Mouse (Mus musculus): Measurements from ENCODE around the gene Fat3. TPM values are rescaled to one million over a fixed set of nuclear protein-coding genes. Genes with fewer than 3 reads are reported as not detected.

Fat3 gene
- polyA plus RNA-seq, 1 experiment from 2014 or later, result 0.93 TPM

GRCm38 (mm10) chr9:15976959-15977663 is 524.0 kb downstream of the Fat3 start:
- Histone ChIP-seq H3K27me3 (ENCODE audit: control insufficient read depth, insufficient read depth, low read length) (no peaks in the 10 kb centered on the region), H3K9ac (ENCODE audit: low read length) (no peak overlapping the region), H3K4me3 (ENCODE audit: low read depth, low read length) (no peak overlapping the region), H3K9me3 (ENCODE audit: control insufficient read depth, low read length) (no peaks in the 10 kb centered on the region), H3K4me1 (replicated peaks; ENCODE audit: control insufficient read depth, insufficient read depth) (no peaks in the 10 kb centered on the region), H3K27ac (replicated peaks) (no peak overlapping the region), H3K36me3 (ENCODE audit: control insufficient read depth, insufficient read depth, low read length) (no peaks in the 10 kb centered on the region), H3K4me2 (replicated peaks; ENCODE audit: low read depth) (0 out of 2 replicates have a peak overlapping the region, but pooled peaks have one; percentile 20)
- ATAC-seq (ENCODE audit: low FRiP score, low TSS enrichment) (no peak), DNase-seq (ENCODE audit: low spot score) (no peak)
- WGBS, result 29% methylated on average over 12 of the region's 12 CpGs
- TF ChIP-seq CTCF (IDR thresholded peaks at IDR 0.05; ENCODE audit: low read depth), result no peak
- no peak for TF ChIP-seq EP300 (optimal IDR thresholded peaks at IDR 0.05)

DNA sequence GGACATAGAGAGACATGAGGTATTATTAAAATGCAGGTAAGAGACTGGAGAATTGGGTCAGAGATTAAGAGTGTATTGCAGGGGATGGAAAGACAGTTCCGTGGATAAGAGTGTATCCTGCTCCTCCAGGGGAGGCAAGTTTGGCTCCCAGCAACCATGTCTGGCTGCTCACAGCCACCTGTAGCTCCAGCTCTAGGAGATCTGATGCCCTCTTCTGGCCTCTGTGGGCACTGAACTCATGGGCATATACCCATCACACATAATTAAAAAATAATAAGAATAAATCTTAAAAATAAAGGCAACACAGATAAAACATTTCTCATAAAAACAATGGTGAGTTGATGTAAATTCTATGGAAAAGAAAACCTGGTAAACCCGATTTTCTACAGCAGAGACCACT is 525.1 kb downstream of the Fat3 start:
- Histone ChIP-seq H3K9ac (ENCODE audit: low read length) (no peak overlapping the region), H3K36me3 (ENCODE audit: control insufficient read depth, insufficient read depth, low read length) (no peaks in the 10 kb centered on the region), H3K9me3 (ENCODE audit: control insufficient read depth, low read length) (no peaks in the 10 kb centered on the region), H3K27ac (replicated peaks) (no peak overlapping the region), H3K4me1 (replicated peaks; ENCODE audit: control insufficient read depth, insufficient read depth) (no peaks in the 10 kb centered on the region), H3K4me3 (ENCODE audit: low read depth, low read length) (no peak overlapping the region), H3K4me2 (replicated peaks; ENCODE audit: low read depth) (no peak overlapping the region), H3K27me3 (ENCODE audit: control insufficient read depth, insufficient read depth, low read length) (no peaks in the 10 kb centered on the region)
- TF ChIP-seq EP300 (optimal IDR thresholded peaks at IDR 0.05) (no peak), CTCF (IDR thresholded peaks at IDR 0.05; ENCODE audit: low read depth) (peak; percentile 12; the same call in 1 of the 2 replicates)
- ATAC-seq (ENCODE audit: low FRiP score, low TSS enrichment) (no peak), DNase-seq (ENCODE audit: low spot score) (no peak)
- WGBS, result 80% methylated on average over 2 of the region's 2 CpGs

DNA sequence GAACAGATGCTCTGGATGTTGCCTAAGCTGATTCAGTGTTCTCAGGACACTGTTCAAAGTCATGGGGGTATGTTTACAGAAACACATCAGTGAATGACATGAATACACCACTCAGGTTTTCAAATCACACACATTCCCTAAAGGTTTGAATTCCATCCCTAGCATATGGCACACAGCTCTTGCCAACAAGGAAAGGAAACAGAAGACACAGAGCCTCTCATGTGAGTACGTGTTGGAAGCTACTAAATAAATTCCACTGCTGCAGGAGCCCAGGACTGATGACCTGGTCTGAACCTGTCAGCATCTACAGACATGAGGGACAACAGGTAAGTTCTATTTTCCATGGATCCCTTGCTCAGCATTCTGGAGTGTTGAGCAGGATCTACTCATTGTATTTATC is 528.9 kb downstream of the Fat3 start:
- no peak overlapping the region for H3K27ac ChIP-seq (replicated peaks)
- H3K4me1 ChIP-seq (replicated peaks; ENCODE audit: control insufficient read depth, insufficient read depth), result no peaks in the 10 kb centered on the region
- no peak for TF ChIP-seq EP300 (optimal IDR thresholded peaks at IDR 0.05)
- TF ChIP-seq CTCF (IDR thresholded peaks at IDR 0.05; ENCODE audit: low read depth), result no peak
- no peaks in the 10 kb centered on the region for H3K36me3 ChIP-seq (ENCODE audit: control insufficient read depth, insufficient read depth, low read length)
- WGBS, result 46% methylated on average over 1 of the region's 1 CpGs
- DNase-seq (ENCODE audit: low spot score) (no peak), ATAC-seq (ENCODE audit: low FRiP score, low TSS enrichment) (no peak)
- no peaks in the 10 kb centered on the region for H3K9me3 ChIP-seq (ENCODE audit: control insufficient read depth, low read length)
- H3K27me3 ChIP-seq (ENCODE audit: control insufficient read depth, insufficient read depth, low read length), result no peaks in the 10 kb centered on the region
- H3K9ac ChIP-seq (ENCODE audit: low read length), result no peak overlapping the region
- no peak overlapping the region for H3K4me2 ChIP-seq (replicated peaks; ENCODE audit: low read depth)
- no peak overlapping the region for H3K4me3 ChIP-seq (ENCODE audit: low read depth, low read length)

DNA sequence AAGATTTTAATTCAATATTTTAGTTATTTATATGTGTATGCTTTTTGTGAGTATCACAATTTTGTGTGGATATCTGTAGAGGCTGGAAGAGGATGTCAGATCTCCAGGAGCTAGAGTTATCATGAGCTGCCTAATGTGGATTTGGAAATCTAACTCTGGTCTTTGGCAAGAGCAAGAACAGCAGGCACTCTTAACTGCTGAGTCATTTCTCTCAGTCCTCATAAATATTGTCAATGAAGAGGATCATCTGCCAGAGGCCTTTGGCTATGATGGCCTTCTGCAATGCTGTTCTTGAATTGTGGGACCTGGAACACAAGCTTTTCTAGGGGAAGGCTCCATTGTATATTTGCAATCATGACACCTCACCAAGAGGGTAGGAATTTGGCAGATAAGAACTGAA is 529.7 kb downstream of the Fat3 start:
- Histone ChIP-seq H3K4me3 (ENCODE audit: low read depth, low read length) (no peak overlapping the region), H3K36me3 (ENCODE audit: control insufficient read depth, insufficient read depth, low read length) (no peaks in the 10 kb centered on the region), H3K4me2 (replicated peaks; ENCODE audit: low read depth) (no peak overlapping the region), H3K27me3 (ENCODE audit: control insufficient read depth, insufficient read depth, low read length) (no peaks in the 10 kb centered on the region), H3K9me3 (ENCODE audit: control insufficient read depth, low read length) (no peaks in the 10 kb centered on the region), H3K27ac (replicated peaks) (no peak overlapping the region), H3K4me1 (replicated peaks; ENCODE audit: control insufficient read depth, insufficient read depth) (no peaks in the 10 kb centered on the region), H3K9ac (ENCODE audit: low read length) (no peak overlapping the region)
- no peak for ATAC-seq (ENCODE audit: low FRiP score, low TSS enrichment)
- DNase-seq (ENCODE audit: low spot score), result no peak
- no peak for TF ChIP-seq CTCF (IDR thresholded peaks at IDR 0.05; ENCODE audit: low read depth)
- TF ChIP-seq EP300 (optimal IDR thresholded peaks at IDR 0.05), result no peak

DNA sequence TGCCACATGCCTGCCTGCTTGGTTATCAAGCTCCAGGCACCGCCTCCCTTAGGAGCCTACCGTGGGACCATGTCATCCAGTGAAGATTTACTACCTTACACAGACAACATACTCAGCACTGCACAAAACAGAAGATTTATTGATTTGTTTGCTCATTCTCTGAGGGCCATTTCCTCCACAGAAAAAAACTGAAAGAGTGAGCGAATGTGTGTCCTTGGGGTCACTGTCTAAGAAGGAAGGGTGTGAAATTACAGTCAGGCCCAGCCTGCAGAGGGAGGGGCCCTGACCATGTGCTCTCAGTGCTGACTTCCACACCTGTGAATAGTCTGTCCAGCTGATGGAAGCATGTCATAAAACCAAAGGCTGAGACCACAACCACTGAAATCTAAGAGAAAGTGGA is 536.9 kb downstream of the Fat3 start:
- ATAC-seq (ENCODE audit: low FRiP score, low TSS enrichment), result no peak
- Histone ChIP-seq H3K36me3 (ENCODE audit: control insufficient read depth, insufficient read depth, low read length) (no peaks in the 10 kb centered on the region), H3K9ac (ENCODE audit: low read length) (no peak overlapping the region), H3K4me2 (replicated peaks; ENCODE audit: low read depth) (no peak overlapping the region), H3K27ac (replicated peaks) (no peak overlapping the region), H3K9me3 (ENCODE audit: control insufficient read depth, low read length) (no peaks in the 10 kb centered on the region), H3K4me1 (replicated peaks; ENCODE audit: control insufficient read depth, insufficient read depth) (no peaks in the 10 kb centered on the region), H3K27me3 (ENCODE audit: control insufficient read depth, insufficient read depth, low read length) (no peaks in the 10 kb centered on the region), H3K4me3 (ENCODE audit: low read depth, low read length) (no peak overlapping the region)
- WGBS, result 34% methylated on average over 3 of the region's 3 CpGs
- TF ChIP-seq CTCF (IDR thresholded peaks at IDR 0.05; ENCODE audit: low read depth) (no peak), EP300 (optimal IDR thresholded peaks at IDR 0.05) (no peak)
- no peak for DNase-seq (ENCODE audit: low spot score)

GRCm38 (mm10) chr9:15962886-15963285 is 538.2 kb downstream of the Fat3 start:
- TF ChIP-seq CTCF (IDR thresholded peaks at IDR 0.05; ENCODE audit: low read depth) (no peak), EP300 (optimal IDR thresholded peaks at IDR 0.05) (no peak)
- no peaks in the 10 kb centered on the region for H3K27me3 ChIP-seq (ENCODE audit: control insufficient read depth, insufficient read depth, low read length)
- H3K4me1 ChIP-seq (replicated peaks; ENCODE audit: control insufficient read depth, insufficient read depth), result no peaks in the 10 kb centered on the region
- H3K4me2 ChIP-seq (replicated peaks; ENCODE audit: low read depth), result no peak overlapping the region
- H3K36me3 ChIP-seq (ENCODE audit: control insufficient read depth, insufficient read depth, low read length), result no peaks in the 10 kb centered on the region
- no peak for DNase-seq (ENCODE audit: low spot score)
- no peaks in the 10 kb centered on the region for H3K9me3 ChIP-seq (ENCODE audit: control insufficient read depth, low read length)
- no peak overlapping the region for H3K4me3 ChIP-seq (ENCODE audit: low read depth, low read length)
- H3K9ac ChIP-seq (ENCODE audit: low read length), result no peak overlapping the region
- ATAC-seq (ENCODE audit: low FRiP score, low TSS enrichment), result no peak
- H3K27ac ChIP-seq (replicated peaks), result no peak overlapping the region
- 78% methylated on average over 2 of the region's 2 CpGs for WGBS
